Mouse (Mus musculus): ENCODE measurements around the gene Ugdh. TPM values are rescaled to one million over a fixed set of nuclear protein-coding genes. Genes with fewer than 3 reads are reported as not detected.

Gene Ugdh
- polyA plus RNA-seq, 1 experiment, result 89.6 TPM

- H3K27me3 ChIP-seq (ENCODE audit: control insufficient read depth, insufficient read depth, insufficient read length), result no peaks in the 10 kb centered on the region
- H3K79me2 ChIP-seq (ENCODE audit: control insufficient read depth, insufficient read depth), result peaks cover 37% of the 10 kb centered on the region
- TF ChIP-seq CEBPB (IDR thresholded peaks at IDR 0.05; ENCODE audit: low read depth), result no peak
- TF ChIP-seq MYOD1 (IDR thresholded peaks at IDR 0.05; ENCODE audit: control insufficient read depth, insufficient read length, low read depth), result no peak
- TF ChIP-seq USF1 (IDR thresholded peaks at IDR 0.05; ENCODE audit: low read depth), result no peak
- TF ChIP-seq FOSL1 (IDR thresholded peaks at IDR 0.05; ENCODE audit: insufficient read depth, low read length, poor library complexity, severe bottlenecking), result no peak
- TF ChIP-seq MAX (IDR thresholded peaks at IDR 0.05), result no peak
- no peak for TF ChIP-seq CTCF (IDR thresholded peaks at IDR 0.05; ENCODE audit: control insufficient read depth, insufficient read depth, insufficient read length)
- TF ChIP-seq MYOG (IDR thresholded peaks at IDR 0.05; ENCODE audit: control insufficient read depth, extremely low read depth, insufficient read length), result no peak
- H3ac ChIP-seq (ENCODE audit: control insufficient read depth, insufficient read length, low read depth), result no peak overlapping the region
- peaks cover 72% of the 10 kb centered on the region for H3K36me3 ChIP-seq (ENCODE audit: control insufficient read depth, insufficient read depth)
- H3K4me3 ChIP-seq (ENCODE audit: insufficient read depth, poor library complexity, severe bottlenecking), result no peak overlapping the region
- H3K79me3 ChIP-seq (ENCODE audit: low read depth), result peaks cover 28% of the 10 kb centered on the region
Measured at GRCm38 (mm10) chr5:65425251-65425650, 10.5 kb downstream of the Ugdh start.

GRCm38 (mm10) chr5:65424215-65424614 lies 11.5 kb downstream of the Ugdh start:
- Histone ChIP-seq H3K79me3 (ENCODE audit: low read depth) (peaks cover 18% of the 10 kb centered on the region), H3K79me2 (ENCODE audit: control insufficient read depth, insufficient read depth) (peaks cover 27% of the 10 kb centered on the region), H3K4me3 (ENCODE audit: insufficient read depth, poor library complexity, severe bottlenecking) (no peak overlapping the region), H3K27me3 (ENCODE audit: control insufficient read depth, insufficient read depth, insufficient read length) (no peaks in the 10 kb centered on the region), H3K36me3 (ENCODE audit: control insufficient read depth, insufficient read depth) (peaks cover 82% of the 10 kb centered on the region), H3ac (ENCODE audit: control insufficient read depth, insufficient read length, low read depth) (no peak overlapping the region)
- no peak for TF ChIP-seq CTCF (IDR thresholded peaks at IDR 0.05; ENCODE audit: control insufficient read depth, insufficient read depth, insufficient read length)
- no peak for TF ChIP-seq MYOD1 (IDR thresholded peaks at IDR 0.05; ENCODE audit: control insufficient read depth, insufficient read length, low read depth)
- no peak for TF ChIP-seq CEBPB (IDR thresholded peaks at IDR 0.05; ENCODE audit: low read depth)
- no peak for TF ChIP-seq MYOG (IDR thresholded peaks at IDR 0.05; ENCODE audit: control insufficient read depth, extremely low read depth, insufficient read length)
- no peak for TF ChIP-seq FOSL1 (IDR thresholded peaks at IDR 0.05; ENCODE audit: insufficient read depth, low read length, poor library complexity, severe bottlenecking)
- no peak for TF ChIP-seq USF1 (IDR thresholded peaks at IDR 0.05; ENCODE audit: low read depth)
- TF ChIP-seq MAX (IDR thresholded peaks at IDR 0.05), result no peak

GRCm38 (mm10) chr5:65422803-65423202 lies 12.9 kb downstream of the Ugdh start:
- no peak overlapping the region for H3K4me3 ChIP-seq (ENCODE audit: insufficient read depth, poor library complexity, severe bottlenecking)
- no peak overlapping the region for H3ac ChIP-seq (ENCODE audit: control insufficient read depth, insufficient read length, low read depth)
- TF ChIP-seq CEBPB (IDR thresholded peaks at IDR 0.05; ENCODE audit: low read depth), result no peak
- TF ChIP-seq FOSL1 (IDR thresholded peaks at IDR 0.05; ENCODE audit: insufficient read depth, low read length, poor library complexity, severe bottlenecking), result no peak
- TF ChIP-seq MYOD1 (IDR thresholded peaks at IDR 0.05; ENCODE audit: control insufficient read depth, insufficient read length, low read depth), result no peak
- no peak for TF ChIP-seq USF1 (IDR thresholded peaks at IDR 0.05; ENCODE audit: low read depth)
- TF ChIP-seq MYOG (IDR thresholded peaks at IDR 0.05; ENCODE audit: control insufficient read depth, extremely low read depth, insufficient read length), result no peak
- H3K79me3 ChIP-seq (ENCODE audit: low read depth), result peaks cover 7% of the 10 kb centered on the region
- peaks cover 13% of the 10 kb centered on the region for H3K79me2 ChIP-seq (ENCODE audit: control insufficient read depth, insufficient read depth)
- H3K36me3 ChIP-seq (ENCODE audit: control insufficient read depth, insufficient read depth), result peaks cover 95% of the 10 kb centered on the region
- no peaks in the 10 kb centered on the region for H3K27me3 ChIP-seq (ENCODE audit: control insufficient read depth, insufficient read depth, insufficient read length)

- no peaks in the 10 kb centered on the region for H3K79me2 ChIP-seq (ENCODE audit: control insufficient read depth, insufficient read depth)
- H3ac ChIP-seq (ENCODE audit: control insufficient read depth, insufficient read length, low read depth), result no peak overlapping the region
- H3K4me3 ChIP-seq (ENCODE audit: insufficient read depth, poor library complexity, severe bottlenecking), result no peak overlapping the region
- TF ChIP-seq FOSL1 (IDR thresholded peaks at IDR 0.05; ENCODE audit: insufficient read depth, low read length, poor library complexity, severe bottlenecking), result no peak
- no peak for TF ChIP-seq MYOD1 (IDR thresholded peaks at IDR 0.05; ENCODE audit: control insufficient read depth, insufficient read length, low read depth)
- no peak for TF ChIP-seq MAX (IDR thresholded peaks at IDR 0.05)
- no peak for TF ChIP-seq USF1 (IDR thresholded peaks at IDR 0.05; ENCODE audit: low read depth)
- no peak for TF ChIP-seq CEBPB (IDR thresholded peaks at IDR 0.05; ENCODE audit: low read depth)
- TF ChIP-seq CTCF (IDR thresholded peaks at IDR 0.05; ENCODE audit: control insufficient read depth, insufficient read depth, insufficient read length), result no peak
- TF ChIP-seq MYOG (IDR thresholded peaks at IDR 0.05; ENCODE audit: control insufficient read depth, extremely low read depth, insufficient read length), result no peak
- H3K27me3 ChIP-seq (ENCODE audit: control insufficient read depth, insufficient read depth, insufficient read length), result no peaks in the 10 kb centered on the region
- peaks cover 2% of the 10 kb centered on the region for H3K79me3 ChIP-seq (ENCODE audit: low read depth)
- H3K36me3 ChIP-seq (ENCODE audit: control insufficient read depth, insufficient read depth), result peaks cover 95% of the 10 kb centered on the region
Measured at GRCm38 (mm10) chr5:65420822-65421221, 14.9 kb downstream of the Ugdh start.

- no peaks in the 10 kb centered on the region for H3K27me3 ChIP-seq (ENCODE audit: control insufficient read depth, insufficient read depth, insufficient read length)
- TF ChIP-seq CEBPB (IDR thresholded peaks at IDR 0.05; ENCODE audit: low read depth), result no peak
- no peak for TF ChIP-seq FOSL1 (IDR thresholded peaks at IDR 0.05; ENCODE audit: insufficient read depth, low read length, poor library complexity, severe bottlenecking)
- TF ChIP-seq USF1 (IDR thresholded peaks at IDR 0.05; ENCODE audit: low read depth), result no peak
- no peak for TF ChIP-seq MYOD1 (IDR thresholded peaks at IDR 0.05; ENCODE audit: control insufficient read depth, insufficient read length, low read depth)
- no peak for TF ChIP-seq MAX (IDR thresholded peaks at IDR 0.05)
- no peak for TF ChIP-seq MYOG (IDR thresholded peaks at IDR 0.05; ENCODE audit: control insufficient read depth, extremely low read depth, insufficient read length)
- TF ChIP-seq CTCF (IDR thresholded peaks at IDR 0.05; ENCODE audit: control insufficient read depth, insufficient read depth, insufficient read length), result no peak
- H3K79me3 ChIP-seq (ENCODE audit: low read depth), result no peaks in the 10 kb centered on the region
- H3K36me3 ChIP-seq (ENCODE audit: control insufficient read depth, insufficient read depth), result peaks cover 92% of the 10 kb centered on the region
- H3K79me2 ChIP-seq (ENCODE audit: control insufficient read depth, insufficient read depth), result no peaks in the 10 kb centered on the region
- no peak overlapping the region for H3K4me3 ChIP-seq (ENCODE audit: insufficient read depth, poor library complexity, severe bottlenecking)
- no peak overlapping the region for H3ac ChIP-seq (ENCODE audit: control insufficient read depth, insufficient read length, low read depth)
Measured at GRCm38 (mm10) chr5:65419136-65419535, 16.6 kb downstream of the Ugdh start.
